Mouse (Mus musculus) embryonic facial prominence, embryonic 10.5 days (tissue): ENCODE results near the gene Olfr325. TPM values are rescaled to one million over a fixed set of nuclear protein-coding genes. Genes with fewer than 3 reads are reported as not detected.
"Not testable (repeated sequence)": the region's sequence is repeated elsewhere in the genome, so short reads cannot be mapped to it uniquely, and the experiment has no call there.

Source experiments
- DNase-seq: peaks from one replicate; pipeline ENCODE4 v3.0.0-alpha.2; 2017; ENCODE audit warnings: low spot score
- H3K27ac ChIP-seq: fragments of 300-500 bp; sonication (generic); replicated peaks from 2 replicates; pipeline ENCODE4 v1.5.1; 2016; ENCODE audit warnings: mild to moderate bottlenecking
- H3K27me3 ChIP-seq: fragments of 300-500 bp; sonication (generic); replicated peaks from 2 replicates; pipeline ENCODE4 v1.6.1; 2016; ENCODE audit warnings: low read depth, mild to moderate bottlenecking; ENCODE audit not compliant: poor library complexity, severe bottlenecking
- H3K36me3 ChIP-seq: fragments of 300-500 bp; sonication (generic); replicated peaks from 2 replicates; pipeline ENCODE4 v1.6.1; 2016; ENCODE audit warnings: mild to moderate bottlenecking, moderate library complexity
- H3K4me1 ChIP-seq: fragments of 300-500 bp; sonication (generic); 2 replicates; pipeline ENCODE4 v1.6.1; 2016
- H3K4me3 ChIP-seq: fragments of 300-500 bp; sonication (generic); 2 replicates; pipeline ENCODE4 v1.5.1; 2016; ENCODE audit warnings: mild to moderate bottlenecking, moderate library complexity
- H3K9me3 ChIP-seq: fragments of 300-500 bp; sonication (generic); 2 replicates; pipeline ENCODE4 v1.6.1; 2016; ENCODE audit warnings: mild to moderate bottlenecking
- WGBS: fragments of 180-500 bp; shearing (Covaris S2); methylation state at CpG from one replicate; pipeline ENCODE4 v1.1.7; 2016; 5-methylcytosine and 5-hydroxymethylcytosine counted together
- polyA plus RNA-seq: library from polyadenylated mRNA; unstranded; fragments of >200 nt; fragmentation: Nextera tagmentation; extraction: Ambion mirVana; gene quantifications from 2 replicates; pipeline ENCODE4 v1.2.1, GENCODE M21; 2016

The Olfr325 gene
- not detected in 2 replicates for polyA plus RNA-seq

DNA sequence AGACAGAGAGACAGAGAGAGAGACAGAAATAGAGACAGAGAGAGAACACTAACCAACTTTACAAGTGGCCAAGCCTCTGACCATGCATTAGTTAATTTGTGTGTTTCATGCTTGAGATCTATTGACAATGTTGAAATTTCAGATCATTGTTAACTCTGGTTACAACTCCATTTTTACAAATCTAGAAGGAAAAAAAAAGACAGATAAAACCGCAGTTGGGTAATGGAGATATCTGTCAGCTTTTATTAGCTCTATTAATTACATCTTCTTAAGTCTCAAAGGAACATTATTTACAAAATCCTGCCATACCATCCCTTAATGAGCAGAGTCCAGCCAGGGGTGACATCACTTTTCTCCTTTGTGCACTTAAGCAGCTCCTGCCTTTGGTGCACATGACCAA is at the start of gene Olfr325:
TSS of gene Olfr325 (plus strand) at position 301 of the 400 bp plus-strand sequence.
- DNase-seq: no peak
- H3K4me1 ChIP-seq: no peaks in the 10 kb centered on the region

DNA sequence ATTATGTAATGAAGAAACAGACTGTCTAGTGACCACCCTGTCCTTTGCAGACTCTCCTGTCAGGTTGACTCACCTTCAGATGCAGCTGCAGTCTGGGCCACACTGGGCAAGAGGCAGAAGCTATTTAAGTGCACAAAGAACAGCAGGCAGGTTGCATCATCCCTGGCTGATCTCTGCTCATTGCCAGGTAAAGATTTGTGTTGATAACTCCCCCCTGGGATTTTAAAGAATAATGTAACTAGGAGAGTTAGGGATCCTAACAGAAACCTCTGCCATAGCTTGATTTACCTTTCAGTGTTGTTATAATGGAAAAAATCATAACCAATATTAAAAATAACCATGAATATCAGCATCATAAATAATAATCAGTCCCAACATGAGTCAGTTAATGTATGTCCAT is 42.8 kb upstream of the Olfr325 start, which contains the start of gene Olfr330:
TSS of gene Olfr330 (minus strand) at position 101 of the 400 bp plus-strand sequence.
- not testable (repeated sequence) for DNase-seq, H3K27me3 ChIP-seq, H3K27ac ChIP-seq, H3K36me3 ChIP-seq, H3K9me3 ChIP-seq, H3K4me3 ChIP-seq, H3K4me1 ChIP-seq

More for the DNA sequence above, at the start of gene Olfr325:
- H3K36me3 ChIP-seq: no peaks in the 10 kb centered on the region
- H3K9me3 ChIP-seq: no peaks in the 10 kb centered on the region
- H3K27ac ChIP-seq: no peak within 1 kb of the TSS
- no peaks in the 10 kb centered on the region for H3K27me3 ChIP-seq
- no peak within 1 kb of the TSS for H3K4me3 ChIP-seq
- WGBS: 77% methylated on average over 1 of the region's 1 CpGs

DNA sequence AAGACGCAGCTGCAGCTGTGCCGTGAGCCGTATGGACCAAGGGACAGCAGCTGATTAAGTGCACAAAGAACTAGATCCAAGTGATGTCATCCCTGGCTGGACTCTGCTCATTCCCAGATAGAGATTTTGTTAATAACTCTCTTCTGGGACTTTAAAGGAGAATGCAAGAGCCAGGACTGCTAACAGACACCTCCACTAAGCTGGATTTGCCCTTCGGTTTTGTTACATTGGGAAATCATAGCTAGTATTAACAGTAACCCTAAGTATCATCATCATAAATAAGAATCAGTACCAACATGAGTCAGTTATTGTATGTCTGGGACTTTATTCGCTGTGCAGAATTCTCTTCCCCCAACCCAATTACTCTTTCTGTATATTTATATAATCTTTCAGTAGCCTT is 31.2 kb upstream of the Olfr325 start, which contains the start of gene Olfr329-ps:
TSS of gene Olfr329-ps (minus strand) at position 101 of the 400 bp plus-strand sequence.
- Histone ChIP-seq H3K4me3 (no peak within 1 kb of the TSS), H3K36me3 (no peaks in the 10 kb centered on the region), H3K27ac (no peak within 1 kb of the TSS), H3K27me3 (no peaks in the 10 kb centered on the region), H3K9me3 (no peaks in the 10 kb centered on the region), H3K4me1 (no peaks in the 10 kb centered on the region)
- 84% methylated on average over 5 of the region's 5 CpGs for WGBS
- no peak for DNase-seq

DNA sequence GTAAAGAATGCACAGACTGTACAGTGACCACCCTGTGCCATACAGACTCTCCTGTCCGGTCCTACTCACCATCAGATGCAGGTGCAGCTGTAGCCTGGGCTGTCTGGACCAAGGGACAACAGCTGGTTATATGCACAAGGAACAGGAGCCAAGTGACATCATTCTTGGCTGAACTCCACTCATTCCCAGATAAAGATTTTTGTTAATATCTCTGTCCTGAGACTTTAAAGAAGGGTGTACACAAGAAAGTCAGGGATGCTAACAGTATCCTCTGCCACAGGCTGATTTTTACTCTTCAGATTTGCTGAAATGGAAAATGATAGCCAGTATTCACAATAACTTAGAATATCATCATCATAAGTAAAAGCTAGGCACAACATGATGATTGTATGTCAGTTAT is 22.0 kb upstream of the Olfr325 start, which contains the start of gene Olfr328:
TSS of gene Olfr328 (minus strand) at position 101 of the 400 bp plus-strand sequence.
- H3K4me1 ChIP-seq: no peaks in the 10 kb centered on the region
- no peaks in the 10 kb centered on the region for H3K9me3 ChIP-seq
- DNase-seq: no peak
- H3K27ac ChIP-seq: no peak within 1 kb of the TSS
- H3K27me3 ChIP-seq: no peaks in the 10 kb centered on the region
- H3K36me3 ChIP-seq: no peaks in the 10 kb centered on the region
- no peak within 1 kb of the TSS for H3K4me3 ChIP-seq
- WGBS: 93% methylated on average over 1 of the region's 1 CpGs

DNA sequence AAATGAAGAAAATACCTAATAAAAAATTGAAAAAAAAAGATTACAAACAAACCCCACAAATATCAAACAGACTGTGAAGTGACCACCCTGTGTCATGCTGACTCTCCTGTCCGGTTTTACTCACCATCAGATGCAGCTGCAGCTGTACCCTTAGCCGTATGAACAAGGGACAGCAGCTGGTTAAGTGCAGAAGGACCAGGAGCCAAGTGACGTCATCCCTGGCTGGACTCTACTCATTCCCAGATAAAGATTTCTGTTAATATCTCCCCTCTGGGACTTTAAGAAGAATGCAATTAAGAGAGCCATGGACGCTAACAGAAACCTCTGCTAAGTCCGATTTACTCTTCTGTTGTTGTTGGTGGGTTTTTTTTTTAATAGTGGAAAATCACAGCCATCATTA is 7.1 kb upstream of the Olfr325 start, which contains the start of gene Olfr224:
TSS of gene Olfr224 (minus strand) at position 149 of the 400 bp plus-strand sequence.
- Histone ChIP-seq H3K9me3 (no peaks in the 10 kb centered on the region), H3K27me3 (no peaks in the 10 kb centered on the region), H3K4me1 (no peaks in the 10 kb centered on the region), H3K4me3 (no peak within 1 kb of the TSS), H3K36me3 (no peaks in the 10 kb centered on the region), H3K27ac (no peak within 1 kb of the TSS)
- 82% methylated on average over 5 of the region's 5 CpGs for WGBS
- no peak for DNase-seq

DNA sequence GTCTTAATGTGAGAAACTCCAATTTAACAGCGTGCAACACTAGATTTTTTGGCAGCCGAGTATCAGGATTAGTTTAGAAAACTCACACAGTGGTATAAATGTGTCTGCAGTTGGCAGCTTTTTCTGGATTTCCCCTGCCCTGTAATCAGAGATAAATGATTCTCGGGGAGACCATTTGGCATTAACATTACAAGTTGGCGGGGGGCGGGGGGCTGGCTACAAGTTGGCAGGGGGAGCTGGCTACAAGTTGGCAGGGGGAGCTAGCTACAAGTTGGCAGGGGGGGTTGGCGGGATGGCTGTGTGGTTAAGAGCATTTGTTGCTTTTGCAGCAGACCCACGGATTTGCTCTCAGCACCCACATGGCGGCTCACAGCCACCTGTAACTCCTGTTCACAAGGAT is 1.1 kb downstream of the Olfr325 start:
- H3K27ac ChIP-seq: no peak overlapping the region
- DNase-seq: no peak
- no peaks in the 10 kb centered on the region for H3K4me1 ChIP-seq
- WGBS: 85% methylated on average over 8 of the region's 8 CpGs
- H3K9me3 ChIP-seq: no peaks in the 10 kb centered on the region
- no peaks in the 10 kb centered on the region for H3K27me3 ChIP-seq
- H3K36me3 ChIP-seq: no peaks in the 10 kb centered on the region
- H3K4me3 ChIP-seq: no peak overlapping the region

DNA sequence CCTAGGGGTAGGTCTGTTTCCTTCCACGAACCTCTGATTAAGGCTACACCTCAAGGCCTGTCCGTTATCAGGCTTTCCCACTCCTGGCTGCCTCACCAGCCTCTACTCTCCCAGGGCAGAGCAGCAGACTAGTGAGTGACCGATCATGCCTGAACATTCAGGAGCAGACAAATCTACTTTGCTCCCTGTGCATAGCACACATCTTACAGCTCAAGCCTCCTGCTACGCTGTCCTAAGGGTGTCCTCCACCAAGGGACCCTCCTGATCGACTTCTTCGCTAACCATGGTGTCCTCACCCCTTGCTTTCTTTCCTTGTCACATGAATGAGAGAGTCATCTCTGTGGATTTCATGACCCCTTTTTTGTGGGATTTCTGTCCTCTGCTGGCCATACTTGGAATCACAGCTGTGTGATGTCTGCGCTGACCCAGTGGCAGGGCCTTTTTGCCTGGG is 10.4 kb downstream of the Olfr325 start:
- WGBS: 68% methylated on average over 7 of the region's 7 CpGs
- Histone ChIP-seq H3K4me1 (no peaks in the 10 kb centered on the region), H3K36me3 (no peaks in the 10 kb centered on the region), H3K9me3 (no peaks in the 10 kb centered on the region), H3K27me3 (no peaks in the 10 kb centered on the region), H3K27ac (0 out of 2 replicates have a peak overlapping the region, but pooled peaks have one; percentile 19), H3K4me3 (no peak overlapping the region)
- DNase-seq: peak; percentile 34

DNA sequence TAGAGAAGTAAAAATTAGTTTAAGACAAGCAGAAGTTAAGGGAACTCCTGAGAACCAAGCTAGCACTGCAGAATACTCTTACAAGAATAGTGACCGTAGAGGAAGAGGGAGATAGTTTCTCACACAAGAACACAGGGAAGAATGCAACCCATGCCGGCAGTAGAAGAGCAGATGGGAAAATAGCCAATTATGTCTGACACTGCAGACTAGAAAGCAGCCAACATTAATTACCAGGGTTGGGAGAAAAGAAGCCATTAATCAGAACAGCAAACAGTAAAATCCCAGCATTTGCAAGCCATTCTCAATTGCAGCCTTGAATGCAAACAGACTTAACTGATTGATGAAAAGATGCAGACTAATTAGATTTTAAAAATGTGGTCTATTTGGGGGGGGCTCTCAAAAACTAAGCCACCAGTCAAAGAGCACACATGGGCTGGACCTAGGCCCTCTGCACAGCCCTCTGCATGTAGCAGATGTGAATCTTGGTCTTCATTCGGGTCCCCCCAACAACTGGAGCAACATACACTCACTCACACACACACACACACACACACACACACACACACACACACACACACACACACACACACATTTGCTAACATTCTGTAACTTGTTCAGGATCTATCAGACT is 11.2 kb downstream of the Olfr325 start:
- DNase-seq: no peak
- H3K36me3 ChIP-seq: no peaks in the 10 kb centered on the region
- H3K27me3 ChIP-seq: no peaks in the 10 kb centered on the region
- no peak overlapping the region for H3K27ac ChIP-seq
- no peak overlapping the region for H3K4me3 ChIP-seq
- WGBS: 67% methylated on average over 3 of the region's 3 CpGs
- no peaks in the 10 kb centered on the region for H3K9me3 ChIP-seq
- H3K4me1 ChIP-seq: no peaks in the 10 kb centered on the region

DNA sequence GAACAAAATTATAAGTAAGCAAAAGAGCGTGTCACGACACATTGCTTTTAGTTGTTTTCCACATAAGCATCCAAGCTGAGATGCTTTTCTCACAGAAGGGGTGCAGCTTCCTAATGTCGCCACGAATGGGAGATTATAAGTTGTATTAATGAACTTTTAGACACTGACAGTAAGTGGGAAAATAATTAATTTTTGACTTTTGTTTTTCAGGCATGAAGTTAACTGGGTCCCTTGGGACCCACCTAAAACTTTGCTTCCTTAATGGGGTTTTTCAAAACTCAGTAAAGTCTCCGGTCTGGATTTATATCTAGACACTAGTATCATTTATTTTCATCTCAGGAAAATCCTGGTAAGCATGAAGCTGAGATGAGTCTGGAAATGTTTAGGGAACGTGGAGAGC is 17.3 kb downstream of the Olfr325 start, which contains the start of gene Olfr324:
TSS of gene Olfr324 (plus strand) at position 301 of the 400 bp plus-strand sequence.
- no peak for DNase-seq
- H3K36me3 ChIP-seq: no peaks in the 10 kb centered on the region
- H3K27me3 ChIP-seq: no peaks in the 10 kb centered on the region
- H3K4me3 ChIP-seq: no peak within 1 kb of the TSS
- H3K27ac ChIP-seq: no peak within 1 kb of the TSS
- H3K4me1 ChIP-seq: no peaks in the 10 kb centered on the region
- 84% methylated on average over 6 of the region's 6 CpGs for WGBS
- H3K9me3 ChIP-seq: no peaks in the 10 kb centered on the region

DNA sequence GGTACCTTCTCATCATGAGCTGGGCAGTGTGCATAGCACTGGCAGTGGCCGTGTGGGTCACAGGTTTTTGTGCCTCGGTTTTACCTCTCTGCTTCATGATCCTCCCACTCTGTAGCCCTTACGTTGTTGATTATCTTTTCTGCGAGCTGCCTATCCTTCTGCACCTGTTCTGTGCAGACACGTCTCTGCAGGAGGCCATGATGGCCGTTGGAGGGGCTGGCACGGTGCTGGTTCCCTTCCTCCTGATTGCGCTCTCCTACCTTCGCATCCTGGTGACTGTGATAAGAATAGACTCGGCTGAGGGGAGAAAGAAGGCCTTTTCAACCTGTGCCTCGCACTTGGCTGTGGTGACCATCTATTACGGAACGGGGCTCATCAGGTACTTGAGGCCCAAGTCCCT is 20.3 kb downstream of the Olfr325 start:
- no peaks in the 10 kb centered on the region for H3K9me3 ChIP-seq
- 85% methylated on average over 13 of the region's 13 CpGs for WGBS
- H3K36me3 ChIP-seq: no peaks in the 10 kb centered on the region
- no peaks in the 10 kb centered on the region for H3K4me1 ChIP-seq
- H3K4me3 ChIP-seq: no peak overlapping the region
- H3K27me3 ChIP-seq: no peaks in the 10 kb centered on the region
- no peak overlapping the region for H3K27ac ChIP-seq
- DNase-seq: no peak

DNA sequence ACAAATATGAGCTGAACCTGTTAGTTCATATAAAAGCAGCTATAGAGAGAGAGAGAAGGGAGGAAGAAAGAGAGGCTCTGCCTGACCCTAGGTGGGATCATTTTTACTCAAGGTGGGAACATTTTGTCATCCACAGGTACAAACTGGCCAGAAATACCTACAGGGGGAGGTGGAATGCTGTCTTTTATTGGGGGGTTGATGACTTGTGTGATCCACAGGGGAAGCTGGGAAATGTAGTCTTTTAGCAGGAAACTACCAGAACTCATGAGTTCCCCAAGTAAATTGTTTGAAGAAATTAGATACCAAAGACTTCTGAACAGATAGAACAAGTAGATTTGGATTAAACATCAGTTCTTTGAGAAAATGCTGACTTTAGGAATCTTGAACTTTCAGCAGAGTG is 24.5 kb downstream of the Olfr325 start:
- no peaks in the 10 kb centered on the region for H3K36me3 ChIP-seq
- no peak overlapping the region for H3K4me3 ChIP-seq
- H3K27ac ChIP-seq: no peak overlapping the region
- H3K27me3 ChIP-seq: no peaks in the 10 kb centered on the region
- no peaks in the 10 kb centered on the region for H3K9me3 ChIP-seq
- H3K4me1 ChIP-seq: no peaks in the 10 kb centered on the region
- DNase-seq: no peak

DNA sequence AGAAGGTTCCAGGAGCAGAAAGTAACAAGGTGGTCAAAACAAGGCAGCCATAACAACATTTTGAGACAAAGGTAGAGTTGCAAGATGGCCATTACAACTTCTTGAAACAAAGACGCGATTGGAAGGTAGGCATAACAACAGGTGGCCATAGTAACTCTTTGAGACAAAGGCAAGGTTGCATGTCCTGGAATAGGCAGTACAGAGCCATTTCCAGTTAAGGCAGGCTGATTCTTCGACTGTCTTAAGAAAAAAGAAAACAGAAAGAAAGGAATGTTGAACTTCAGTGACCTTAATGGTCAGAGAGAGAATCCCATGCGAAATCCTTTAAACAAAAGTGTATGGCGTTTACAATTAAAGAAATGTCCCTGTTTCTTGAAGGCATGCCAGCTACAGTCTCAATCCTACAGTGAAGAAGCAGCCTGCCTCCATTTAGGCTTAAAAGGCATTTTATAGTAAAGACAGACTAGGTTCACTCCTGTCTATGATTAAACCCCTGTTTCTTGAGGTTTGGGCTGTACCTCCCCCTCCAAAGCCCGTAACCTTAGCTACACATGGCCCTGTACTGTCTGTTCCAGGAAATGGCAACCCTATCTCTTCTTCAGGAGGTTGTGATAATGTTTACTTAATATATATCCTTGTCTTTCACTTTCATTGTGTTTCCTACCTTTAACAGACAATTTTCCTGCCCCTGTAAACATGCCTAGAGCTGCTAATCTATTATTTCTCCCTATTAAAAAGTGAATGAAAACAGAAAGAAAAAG is 25.4 kb downstream of the Olfr325 start:
- Histone ChIP-seq H3K4me3 (no peak overlapping the region), H3K27ac (no peak overlapping the region), H3K27me3 (no peaks in the 10 kb centered on the region), H3K36me3 (no peaks in the 10 kb centered on the region), H3K4me1 (no peaks in the 10 kb centered on the region), H3K9me3 (no peaks in the 10 kb centered on the region)
- DNase-seq: no peak
- 80% methylated on average over 6 of the region's 6 CpGs for WGBS

DNA sequence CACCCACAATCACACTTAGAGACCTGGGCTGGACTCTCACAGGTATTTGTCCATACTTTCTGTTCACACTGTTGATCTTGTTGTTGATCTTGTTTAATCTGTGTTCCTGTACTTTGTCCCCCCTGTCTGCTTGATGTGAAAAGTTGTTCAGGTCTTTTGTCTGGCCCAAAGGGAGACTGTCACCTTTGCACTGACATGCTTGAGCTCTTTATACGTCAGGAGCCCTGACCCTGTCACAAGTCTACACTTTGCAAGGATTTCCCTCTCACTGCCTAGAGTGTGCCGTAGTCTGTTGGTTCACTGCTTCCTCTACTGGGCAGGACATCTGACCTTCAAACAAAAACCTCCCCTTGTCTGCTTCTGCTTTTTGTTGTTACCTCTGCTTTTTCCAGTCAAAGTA is 27.2 kb downstream of the Olfr325 start:
- 76% methylated on average over 2 of the region's 2 CpGs for WGBS
- DNase-seq: no peak
- Histone ChIP-seq H3K36me3 (no peaks in the 10 kb centered on the region), H3K4me1 (0 out of 2 replicates have a peak, but pooled peaks cover 5% of the 10 kb centered on the region), H3K9me3 (no peaks in the 10 kb centered on the region), H3K4me3 (no peak overlapping the region), H3K27me3 (no peaks in the 10 kb centered on the region), H3K27ac (no peak overlapping the region)
